Mouse (Mus musculus) splenic B cell, adult 2 months (primary cell): ENCODE data around the gene Ccdc181.
"Not testable (repeated sequence)": the region's sequence is repeated elsewhere in the genome, so short reads cannot be mapped to it uniquely, and the experiment has no call there.

Experiments used
- DNase-seq: peaks from one replicate; pipeline ENCODE4 v3.0.0-alpha.2; 2011; ENCODE audit warnings: low read depth, low spot score
- H3K27me3 ChIP-seq: 2 replicates; pipeline ENCODE4 v1.6.1; 2012; ENCODE audit warnings: mild to moderate bottlenecking, low read length, moderate library complexity, mixed read lengths; ENCODE audit not compliant: control insufficient read depth, poor library complexity, insufficient read depth, severe bottlenecking
- H3K36me3 ChIP-seq: 2 replicates; pipeline ENCODE4 v1.6.1; 2012; ENCODE audit warnings: mild to moderate bottlenecking, low read length, moderate library complexity, mixed read lengths; ENCODE audit not compliant: control insufficient read depth, poor library complexity, insufficient read depth, severe bottlenecking

Gene Ccdc181

GRCm38 (mm10) chr1:164275455-164275954 lies at the start of gene Ccdc181:
Gene Ccdc181 (plus strand): TSS chr1:164275585.
- Histone ChIP-seq H3K36me3 (no peaks in the 10 kb centered on the region), H3K27me3 (no peaks in the 10 kb centered on the region)
- peak; percentile 95 for DNase-seq

- not testable (repeated sequence) for H3K36me3 ChIP-seq, H3K27me3 ChIP-seq, DNase-seq
Measured at GRCm38 (mm10) chr1:164231937-164232570, 43.3 kb upstream of the Ccdc181 start.

DNA sequence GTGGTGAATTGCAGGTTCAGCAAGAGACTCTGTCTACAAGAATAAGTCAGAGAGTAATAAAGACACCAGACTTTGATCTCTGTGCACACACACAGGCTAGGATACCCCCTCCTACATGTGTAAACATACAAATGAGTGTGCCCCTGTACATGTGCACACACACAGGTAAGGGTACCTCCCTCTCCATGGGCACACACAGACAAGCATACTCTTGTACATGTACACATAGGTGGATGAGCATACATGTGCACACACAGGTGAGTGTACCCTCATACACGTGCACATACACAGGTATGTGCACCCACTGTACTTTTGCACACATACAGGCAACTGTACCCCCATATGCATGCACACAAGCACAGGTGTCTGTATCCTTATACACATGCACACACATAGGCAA lies 41.9 kb upstream of the Ccdc181 start:
- no peaks in the 10 kb centered on the region for H3K27me3 ChIP-seq
- DNase-seq = no peak
- H3K36me3 ChIP-seq = no peaks in the 10 kb centered on the region

DNA sequence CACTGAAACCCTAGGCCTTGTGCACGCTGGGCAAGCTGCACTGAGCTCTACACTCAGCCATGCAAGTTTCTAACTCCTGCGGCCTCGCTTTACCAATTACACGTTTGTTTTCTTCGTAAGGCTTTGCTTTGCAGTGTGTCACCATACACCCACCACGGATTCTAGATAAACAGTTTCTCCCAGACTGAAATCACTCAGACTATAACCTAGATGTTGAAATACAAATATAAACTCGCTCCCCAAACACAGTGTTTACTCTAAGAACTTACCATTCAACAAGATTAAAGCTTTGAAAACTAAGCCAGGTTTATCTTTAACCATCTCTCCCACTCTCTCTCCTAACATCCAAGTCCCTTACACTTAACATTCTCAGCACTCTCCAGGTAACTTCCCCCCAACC lies 40.3 kb upstream of the Ccdc181 start:
- H3K36me3 ChIP-seq = no peaks in the 10 kb centered on the region
- DNase-seq = no peak
- no peaks in the 10 kb centered on the region for H3K27me3 ChIP-seq

DNA sequence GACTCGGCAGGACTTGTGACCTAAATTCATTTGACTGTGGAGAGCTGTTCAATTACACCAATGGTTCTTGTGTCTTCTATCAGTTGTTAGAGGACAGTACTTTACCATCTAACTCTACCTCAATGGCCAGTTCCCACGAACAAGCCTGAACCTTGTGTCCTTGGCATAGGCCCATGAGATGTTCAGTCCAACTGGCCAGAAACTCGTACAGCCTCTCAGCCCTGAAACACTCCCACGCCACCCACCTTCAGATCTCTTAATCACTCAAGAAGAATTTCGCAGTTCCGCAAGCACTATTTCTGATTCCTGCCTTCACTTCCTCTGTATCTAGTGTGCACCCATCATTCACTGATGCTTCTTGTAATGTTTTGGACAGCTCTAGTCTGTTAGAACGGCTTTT lies 39.3 kb upstream of the Ccdc181 start:
- no peak for DNase-seq
- Histone ChIP-seq H3K27me3 (no peaks in the 10 kb centered on the region), H3K36me3 (no peaks in the 10 kb centered on the region)

GRCm38 (mm10) chr1:164241494-164241893 lies 33.9 kb upstream of the Ccdc181 start:
- Histone ChIP-seq H3K27me3 (no peaks in the 10 kb centered on the region), H3K36me3 (no peaks in the 10 kb centered on the region)
- no peak for DNase-seq

DNA sequence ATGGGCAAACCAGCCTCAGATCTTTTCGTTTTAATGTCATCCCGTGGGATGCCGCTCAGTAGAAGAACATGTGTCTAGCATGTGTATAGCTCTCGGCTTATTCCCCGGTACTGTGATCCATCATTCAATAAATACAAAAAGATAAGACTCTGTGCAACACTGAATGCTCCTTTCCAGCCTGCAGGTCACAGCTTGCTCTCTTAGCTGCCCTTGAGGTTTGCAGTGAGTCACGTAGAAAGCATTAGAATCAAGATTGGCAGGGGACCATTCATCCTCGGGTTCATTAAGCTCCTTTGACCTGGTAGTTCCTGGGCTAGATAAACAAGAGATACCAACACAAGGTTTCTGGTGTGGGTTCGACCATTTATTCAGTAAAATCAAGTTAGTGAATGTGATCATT lies 32.6 kb upstream of the Ccdc181 start:
- Histone ChIP-seq H3K36me3 (no peaks in the 10 kb centered on the region), H3K27me3 (no peaks in the 10 kb centered on the region)
- no peak for DNase-seq

- DNase-seq = no peak
- H3K36me3 ChIP-seq = no peaks in the 10 kb centered on the region
- no peaks in the 10 kb centered on the region for H3K27me3 ChIP-seq
Measured at GRCm38 (mm10) chr1:164247442-164247841, 27.9 kb upstream of the Ccdc181 start.

DNA sequence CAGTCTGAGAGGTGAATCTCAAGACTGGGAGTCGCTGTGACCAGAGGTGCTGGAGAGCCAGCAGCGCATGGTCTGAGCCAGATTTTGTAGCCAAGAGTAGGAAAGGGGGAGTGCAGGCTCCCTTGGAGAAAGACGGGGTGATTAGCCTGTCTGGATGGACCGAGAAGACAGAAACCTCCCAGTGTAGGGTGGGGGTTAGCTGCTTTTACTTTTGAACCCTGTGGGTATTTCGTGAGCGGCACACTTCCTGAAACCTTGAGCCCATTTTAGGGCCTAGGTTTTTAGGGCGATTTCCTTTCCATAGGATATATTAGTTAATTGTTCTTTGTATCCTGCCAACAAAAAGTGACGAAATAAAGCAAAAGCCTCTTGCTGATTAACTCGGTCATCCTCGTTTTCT lies 27.4 kb upstream of the Ccdc181 start:
- H3K27me3 ChIP-seq = no peaks in the 10 kb centered on the region
- no peaks in the 10 kb centered on the region for H3K36me3 ChIP-seq
- peak; percentile 33 for DNase-seq

DNA sequence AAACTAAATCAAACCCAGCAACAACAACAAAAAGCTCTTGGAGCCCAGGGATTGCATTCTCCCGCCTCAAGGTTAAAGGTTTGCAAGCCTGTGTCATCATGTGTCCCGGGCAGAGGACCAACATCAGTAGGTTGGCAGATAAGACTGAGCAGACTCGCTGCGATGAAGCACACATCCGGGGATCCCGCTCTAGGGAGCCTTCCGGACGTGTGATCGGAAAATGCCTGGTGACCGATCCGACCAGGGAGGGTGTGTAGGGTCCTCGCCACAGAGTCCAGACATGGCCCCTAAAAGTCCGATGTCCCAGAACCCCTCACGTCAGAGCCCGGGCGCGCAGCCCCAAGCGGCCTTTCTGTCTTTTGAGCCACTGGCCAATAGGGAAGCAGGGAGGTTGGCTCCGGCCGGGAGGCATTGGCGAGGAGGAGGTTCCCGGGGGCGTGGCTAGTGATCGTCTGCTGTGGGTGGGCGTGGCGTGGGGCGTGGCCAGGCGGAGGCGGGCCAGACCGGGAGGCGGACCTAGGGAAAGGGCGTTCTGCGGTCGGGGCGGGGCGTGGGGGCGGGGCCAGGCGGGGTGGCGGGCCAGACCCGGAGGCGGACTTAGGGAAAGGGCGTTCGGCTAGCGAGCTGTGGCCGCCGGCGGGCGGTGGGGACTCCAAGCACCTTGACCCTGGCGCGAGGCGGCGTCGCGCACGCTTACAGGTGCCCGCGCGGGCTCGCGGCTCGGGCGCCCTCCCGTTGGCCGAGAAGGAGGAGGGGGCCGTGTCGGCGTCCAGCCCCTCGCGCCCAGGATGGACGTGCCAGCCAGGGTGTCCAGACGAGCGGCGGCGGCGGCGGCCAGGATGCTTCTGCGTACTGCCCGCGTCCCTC lies 26.7 kb upstream of the Ccdc181 start, which contains the start of gene Slc19a2:
Gene Slc19a2 (plus strand): TSS at position 582 of the 867 bp plus-strand sequence.
- no peaks in the 10 kb centered on the region for H3K36me3 ChIP-seq
- no peaks in the 10 kb centered on the region for H3K27me3 ChIP-seq
- DNase-seq = peak; percentile 98

DNA sequence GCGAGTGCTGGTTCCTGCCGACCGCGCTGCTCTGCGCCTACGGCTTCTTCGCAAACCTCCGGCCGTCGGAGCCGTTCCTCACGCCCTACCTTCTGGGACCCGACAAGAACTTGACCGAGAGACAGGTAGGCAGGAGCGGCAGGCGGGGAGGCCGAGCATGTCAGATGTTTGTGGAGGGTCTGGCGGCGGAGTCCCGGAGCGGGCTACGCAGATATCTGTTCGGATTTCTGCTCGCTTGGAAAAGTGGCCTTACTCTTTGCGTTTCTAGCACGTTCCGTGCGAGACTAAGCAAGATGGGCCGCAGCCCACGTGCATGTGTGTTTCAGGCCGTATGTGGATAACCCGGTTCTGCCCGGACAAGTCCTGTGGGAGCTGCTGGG lies 26.1 kb upstream of the Ccdc181 start:
- DNase-seq = no peak
- Histone ChIP-seq H3K36me3 (no peaks in the 10 kb centered on the region), H3K27me3 (no peaks in the 10 kb centered on the region)

GRCm38 (mm10) chr1:164250391-164251150 lies 24.8 kb upstream of the Ccdc181 start:
- no peak for DNase-seq
- Histone ChIP-seq H3K27me3 (no peaks in the 10 kb centered on the region), H3K36me3 (no peaks in the 10 kb centered on the region)

DNA sequence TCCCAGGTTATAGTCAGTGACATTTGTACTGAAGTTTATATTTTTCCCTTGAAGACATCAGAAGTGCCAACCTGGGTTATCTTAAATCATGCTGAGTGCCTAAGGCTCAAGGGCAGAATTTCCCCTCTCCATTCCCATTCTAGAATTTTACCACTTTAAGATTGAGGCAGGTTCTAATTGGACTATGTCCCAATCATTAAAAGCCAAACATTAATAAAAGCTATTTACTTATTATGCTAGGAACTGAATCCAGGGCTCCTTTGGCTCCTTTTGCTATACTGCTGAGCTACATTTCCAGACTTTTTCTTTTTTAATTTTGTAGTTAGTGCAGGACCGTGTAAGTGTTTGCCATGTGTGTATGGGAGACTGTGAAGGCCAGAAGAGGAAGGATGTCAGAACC lies 23.9 kb upstream of the Ccdc181 start:
- no peaks in the 10 kb centered on the region for H3K27me3 ChIP-seq
- H3K36me3 ChIP-seq = no peaks in the 10 kb centered on the region
- DNase-seq = no peak

DNA sequence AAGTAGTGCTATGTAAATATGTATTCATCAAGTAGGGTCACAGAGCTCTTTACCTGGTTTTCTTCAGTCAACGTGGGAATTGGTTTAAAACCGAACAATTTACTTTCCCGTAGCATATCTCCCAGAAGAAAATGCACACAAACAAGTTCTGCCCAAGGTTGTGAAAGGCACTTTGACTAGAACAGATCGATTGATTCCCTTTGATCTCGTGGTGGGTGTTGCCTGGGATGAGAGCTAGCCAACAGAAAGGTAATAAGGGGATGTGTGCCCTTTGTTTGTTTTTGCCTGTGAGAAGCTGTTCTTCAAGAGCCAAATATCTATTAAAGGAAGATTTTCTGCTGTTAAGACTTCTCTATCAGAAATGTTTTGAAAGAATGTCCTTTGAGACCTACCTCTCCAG lies 22.8 kb upstream of the Ccdc181 start:
- Histone ChIP-seq H3K36me3 (no peaks in the 10 kb centered on the region), H3K27me3 (no peaks in the 10 kb centered on the region)
- DNase-seq = no peak

DNA sequence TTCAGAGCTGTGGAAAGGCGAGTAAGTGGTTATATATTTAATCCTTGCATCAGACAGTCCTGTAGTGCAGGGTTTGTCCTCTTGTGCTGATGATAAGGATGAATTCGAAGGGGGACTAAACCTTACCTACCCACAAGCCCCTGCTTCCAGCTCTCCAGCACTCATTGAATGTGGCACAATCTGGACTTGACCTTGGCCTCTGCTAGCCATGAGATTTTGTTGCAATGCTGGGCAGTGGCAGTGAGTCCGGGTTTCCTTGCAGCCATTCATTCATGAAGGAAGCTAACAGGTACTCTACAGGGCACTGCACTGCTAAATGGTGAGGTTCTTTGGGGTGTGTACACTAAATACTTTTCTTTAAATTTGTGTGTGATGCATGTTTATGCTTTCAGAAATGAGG lies 20.5 kb upstream of the Ccdc181 start:
- Histone ChIP-seq H3K36me3 (no peaks in the 10 kb centered on the region), H3K27me3 (no peaks in the 10 kb centered on the region)
- DNase-seq = no peak
